Mouse (Mus musculus) lung, adult 18-20 months (tissue): ENCODE results near the gene Tlr9.

Source experiments
- DNase-seq, 2 experiments: peaks; one replicate each; pipeline ENCODE4 v3.0.0; 2022; ENCODE audit warnings: mixed read lengths in 2 of 2

The Tlr9 gene

DNA sequence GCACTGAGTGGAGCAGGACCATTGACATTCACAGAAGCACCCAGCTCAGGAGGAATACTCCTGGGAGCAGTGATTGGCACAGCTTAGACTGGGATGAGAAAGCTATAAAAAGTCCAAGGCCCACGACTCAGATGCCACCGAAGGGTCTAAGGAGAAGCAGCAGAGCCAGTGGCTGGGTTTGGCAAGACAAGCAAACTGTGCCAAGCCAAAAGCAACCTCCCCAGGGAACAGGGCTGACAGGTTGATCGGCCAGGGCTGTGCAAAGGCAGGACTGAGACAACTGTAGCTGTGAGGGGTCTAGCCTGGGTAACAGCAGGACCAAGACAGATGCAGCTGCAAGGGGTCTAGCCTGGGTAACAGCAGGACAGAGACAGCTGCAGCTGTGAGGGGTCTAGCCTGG lies 10.6 kb downstream of the Tlr9 start:
- no peak for DNase-seq

GRCm38 (mm10) chr9:106233953-106234352 lies 11.6 kb downstream of the Tlr9 start:
- DNase-seq = no peak

- peak in 1 of 2 experiments; percentile 64 for DNase-seq
Measured at GRCm38 (mm10) chr9:106235194-106235830, 12.9 kb downstream of the Tlr9 start.

DNA sequence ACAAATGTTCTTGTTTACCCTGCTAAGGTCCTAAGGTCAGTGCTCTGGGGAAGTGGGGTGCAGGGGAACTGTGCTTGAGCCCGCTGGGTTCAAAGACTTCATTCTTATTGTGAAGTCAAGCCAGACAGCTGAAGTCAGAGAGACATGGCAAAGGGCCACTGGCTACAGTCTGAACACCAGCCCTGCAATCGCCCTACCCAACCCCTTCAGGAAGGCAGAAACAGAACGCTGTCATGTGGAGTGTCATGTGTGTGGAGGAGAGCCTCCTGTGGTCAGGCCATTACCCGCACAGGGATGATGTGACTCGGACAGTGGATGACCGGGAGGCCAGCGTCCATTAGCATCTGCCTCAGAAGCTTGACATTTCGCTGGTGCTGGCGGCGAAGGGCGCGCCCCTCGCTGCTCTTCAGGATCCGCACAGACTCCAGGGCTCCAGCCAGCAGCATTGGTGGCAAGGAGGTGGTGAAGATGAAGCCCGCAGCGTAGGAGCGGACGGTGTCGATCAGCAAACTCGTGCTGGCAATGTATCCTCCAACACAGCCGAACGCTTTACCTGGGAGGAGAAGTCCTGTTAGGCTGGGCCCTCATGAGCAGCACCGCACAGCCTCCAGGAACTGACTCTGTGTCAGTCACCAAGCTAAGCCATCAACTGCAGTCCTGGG lies 13.9 kb downstream of the Tlr9 start:
- peak in 1 of 2 experiments; percentile 58 for DNase-seq

GRCm38 (mm10) chr9:106236818-106237211 lies 14.4 kb downstream of the Tlr9 start:
- peak; percentile 81 to 90 for DNase-seq

GRCm38 (mm10) chr9:106237401-106237800 lies 15.0 kb downstream of the Tlr9 start:
- no peak for DNase-seq

- no peak for DNase-seq
Measured at GRCm38 (mm10) chr9:106237878-106238277, 15.5 kb downstream of the Tlr9 start.

GRCm38 (mm10) chr9:106241541-106242164 lies 19.3 kb downstream of the Tlr9 start:
- no peak for DNase-seq

- peak; percentile 47 to 60 for DNase-seq
Measured at GRCm38 (mm10) chr9:106242813-106243488, 20.6 kb downstream of the Tlr9 start.

- DNase-seq = peak; percentile 79 to 88
Measured at GRCm38 (mm10) chr9:106249550-106249949, 27.2 kb downstream of the Tlr9 start.

DNA sequence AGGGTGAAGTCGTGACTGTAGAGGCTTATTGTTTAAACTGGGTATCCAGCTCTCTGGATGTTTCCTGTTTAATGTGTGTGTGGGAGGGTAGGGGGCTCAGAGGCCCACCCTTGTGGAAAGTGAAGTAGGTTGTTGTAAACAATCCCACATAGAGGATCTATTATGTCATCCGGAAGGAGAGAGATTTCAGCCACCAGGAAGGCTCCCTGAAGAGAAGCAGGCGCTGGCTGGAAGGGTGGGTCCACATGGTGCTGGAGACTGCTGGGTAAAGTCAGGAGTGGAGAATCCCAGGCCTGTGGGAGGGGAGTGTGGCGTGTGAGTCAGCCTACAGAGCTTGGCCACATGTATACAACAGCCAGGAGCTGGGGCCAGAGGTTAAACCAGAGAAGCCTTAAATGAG lies 27.8 kb downstream of the Tlr9 start:
- DNase-seq = peak; percentile 79 to 86

DNA sequence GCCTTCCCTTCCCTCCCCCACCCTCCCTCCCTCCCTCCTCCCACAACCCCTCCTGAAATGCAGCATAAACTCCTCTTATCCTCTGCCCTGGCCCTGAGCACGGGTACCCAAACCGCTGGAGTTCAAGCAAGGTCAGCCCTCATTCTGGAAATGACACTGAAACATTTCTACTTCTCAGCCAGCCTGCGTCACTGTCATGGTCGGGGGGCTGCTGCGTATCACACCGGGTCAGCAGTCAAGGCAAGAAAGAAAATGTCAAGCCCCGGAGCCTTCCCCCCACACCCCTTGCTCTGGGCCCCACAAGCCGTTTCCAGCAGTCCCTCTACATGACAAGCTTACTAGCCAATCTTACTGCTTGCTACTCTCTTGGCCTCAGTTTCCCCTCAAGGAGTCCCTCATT lies 28.7 kb downstream of the Tlr9 start:
- DNase-seq = no peak

DNA sequence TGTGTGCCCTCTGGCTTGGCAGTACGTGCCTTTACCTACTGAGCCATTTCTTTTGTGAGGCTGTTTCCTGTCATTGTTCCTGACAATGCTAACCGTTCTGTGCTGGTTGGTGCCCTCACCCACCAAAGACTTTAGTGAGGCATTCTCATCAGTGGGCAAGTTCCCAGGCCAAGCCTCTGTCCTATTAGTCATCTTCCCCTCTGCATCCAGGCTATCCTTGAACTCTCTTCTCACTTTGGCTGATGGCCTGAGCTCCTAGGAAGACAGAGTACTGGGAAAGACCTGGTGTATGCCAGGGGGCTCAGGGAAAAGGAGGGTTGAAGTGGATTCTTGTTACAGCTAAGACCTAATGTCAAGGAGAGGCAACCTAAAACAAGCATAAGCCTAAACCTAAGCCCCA lies 31.6 kb downstream of the Tlr9 start:
- DNase-seq = no peak

DNA sequence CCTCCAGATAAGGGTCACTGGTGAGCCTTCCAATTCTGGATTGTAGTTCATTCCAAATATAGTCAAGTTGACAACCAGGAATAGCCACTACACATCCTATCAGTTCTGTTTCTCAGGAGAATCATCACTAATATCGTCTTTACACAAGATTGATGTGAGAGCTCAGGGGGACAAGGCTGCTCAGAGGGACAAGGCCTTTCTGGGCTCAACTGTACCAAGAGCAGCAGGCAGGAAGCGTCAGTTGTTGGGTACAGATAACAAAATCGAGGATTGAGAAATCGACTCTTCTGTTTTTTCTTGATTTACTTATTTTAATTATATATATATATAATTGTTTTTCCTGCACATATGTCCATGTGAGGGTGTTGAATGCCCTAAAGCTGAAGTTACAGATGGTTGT lies 36.0 kb downstream of the Tlr9 start:
- DNase-seq = no peak

- DNase-seq = no peak
Measured at GRCm38 (mm10) chr9:106258990-106259389, 36.6 kb downstream of the Tlr9 start.

- no peak for DNase-seq
Measured at GRCm38 (mm10) chr9:106261058-106261457, 38.7 kb downstream of the Tlr9 start.

DNA sequence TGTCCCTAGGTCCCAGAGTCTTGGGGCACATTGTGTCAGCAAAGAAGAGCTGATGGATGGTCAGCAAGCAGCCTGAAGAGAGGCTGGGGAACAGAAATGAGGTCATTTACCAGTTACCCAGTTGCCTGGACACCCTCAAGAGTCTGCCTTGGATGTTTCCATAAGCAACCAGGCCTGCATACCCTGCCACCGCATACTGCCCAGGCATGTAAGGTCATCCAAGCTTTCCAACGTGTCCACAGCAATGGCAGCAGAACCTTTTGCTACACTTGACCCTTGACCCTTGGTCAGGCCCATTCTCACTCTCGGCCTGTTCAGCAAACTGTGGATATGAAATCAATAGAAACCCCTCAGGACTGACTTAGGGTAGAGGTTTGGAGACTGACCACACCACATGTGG lies 39.1 kb downstream of the Tlr9 start:
- peak; percentile 46 to 64 for DNase-seq

GRCm38 (mm10) chr9:106262075-106262474 lies 39.7 kb downstream of the Tlr9 start:
- DNase-seq = no peak

GRCm38 (mm10) chr9:106263381-106263924 lies 41.1 kb downstream of the Tlr9 start:
- peak; percentile 81 to 89 for DNase-seq

- peak; percentile 62 to 75 for DNase-seq
Measured at GRCm38 (mm10) chr9:106265358-106266075, 43.1 kb downstream of the Tlr9 start.

DNA sequence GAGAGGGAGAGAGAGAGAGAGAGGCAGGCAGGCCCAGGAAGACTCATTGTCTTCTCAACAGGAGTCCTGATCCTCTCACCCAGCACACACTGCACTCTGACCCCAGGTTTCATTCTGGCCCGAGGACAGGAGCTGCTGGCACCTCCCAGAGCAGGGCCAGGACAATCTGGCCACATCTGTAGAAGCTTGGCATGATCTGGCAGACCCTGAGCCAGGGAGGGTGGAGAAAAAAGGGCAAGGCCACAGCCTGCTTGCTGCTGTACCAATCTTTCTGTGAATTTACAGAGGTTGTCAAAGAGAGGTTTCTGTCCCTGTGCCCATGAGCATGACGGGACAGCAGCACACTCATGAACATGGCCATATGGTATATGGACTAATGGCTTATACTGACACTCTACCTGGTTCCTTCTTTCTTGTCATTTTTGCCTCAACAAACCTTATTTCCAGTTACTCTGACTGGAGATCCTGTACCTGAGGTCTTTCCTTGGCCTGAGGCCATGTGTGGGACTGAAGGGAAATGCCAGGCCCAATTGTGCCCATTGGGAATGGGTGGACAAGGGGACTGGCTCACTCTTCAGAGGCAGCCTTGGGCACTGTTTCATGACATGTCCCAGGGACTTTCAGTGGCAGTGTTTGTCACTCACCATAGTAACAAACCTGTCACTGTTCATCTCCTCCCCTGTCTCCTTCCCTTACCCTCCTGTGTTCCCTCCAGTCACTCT lies 44.7 kb downstream of the Tlr9 start:
- no peak for DNase-seq

GRCm38 (mm10) chr9:106268421-106268820 lies 46.0 kb downstream of the Tlr9 start:
- DNase-seq = no peak
